In the genomic region with DNA sequence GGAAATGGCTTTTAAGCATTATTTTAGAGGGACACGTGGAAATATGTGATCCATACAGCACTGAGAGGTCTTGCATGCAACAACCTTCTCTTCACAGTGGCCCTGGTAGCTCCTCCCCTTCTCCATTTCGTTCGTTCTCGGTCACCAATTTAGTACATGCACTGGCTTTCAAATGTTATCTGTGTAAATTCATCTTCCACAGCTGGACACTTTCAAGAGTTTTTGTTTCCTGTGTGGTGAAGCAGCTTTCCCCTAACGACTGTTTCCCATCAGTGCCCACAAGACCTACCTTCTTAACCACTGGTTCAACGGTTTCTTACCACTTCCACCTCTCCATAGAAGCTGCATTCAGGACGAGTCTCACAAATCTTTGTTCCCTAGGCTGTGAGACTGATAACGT, we compare ENCODE assay signal across 13 mouse cellular contexts.
DNase-seq lines count a peak whose midpoint lies in the region; ATAC-seq lines count a peak whose summit lies in the region.
"Had no signal": no experiment of that assay in that cellular context is flagged by ENCODE, and none has a peak within 500 bp of the region (broad histone marks: within the 10 kb centered on the region; RNA-seq: fewer than 3 reads in every experiment).

No protein-coding gene starts in this region.

- H3K27me3 ChIP-seq in megakaryocyte, embryonic 14.5 days (replicated peaks) = no peaks in the 10 kb centered on the region
- H3K27me3 ChIP-seq: heart, embryonic 12.5 days; hindbrain, embryonic 15.5 days; limb, embryonic 13.5 days had no signal

- no peaks in the 10 kb centered on the region for H3K9me3 ChIP-seq in megakaryocyte, embryonic 14.5 days
- H3K9me3 ChIP-seq: heart, embryonic 12.5 days; hindbrain, embryonic 15.5 days; limb, embryonic 13.5 days had no signal

- peak overlapping the region; percentile 88 for H3K4me3 ChIP-seq in megakaryocyte, embryonic 14.5 days (replicated peaks)
- H3K4me3 ChIP-seq: heart, embryonic 12.5 days; hindbrain, embryonic 15.5 days; limb, embryonic 13.5 days had no signal

- H3K4me1 ChIP-seq in megakaryocyte, embryonic 14.5 days = peaks cover 10% of the 10 kb centered on the region
- H3K4me1 ChIP-seq: heart, embryonic 12.5 days; hindbrain, embryonic 15.5 days; limb, embryonic 13.5 days had no signal

- H3K36me3 ChIP-seq in megakaryocyte, embryonic 14.5 days (replicated peaks; ENCODE audit: low read length) = no peaks in the 10 kb centered on the region
- H3K36me3 ChIP-seq: heart, embryonic 12.5 days; hindbrain, embryonic 15.5 days; limb, embryonic 13.5 days had no signal

- peak; percentile 2 for DNase-seq in MEL-GATA-1-ER (ENCODE audit: extremely low read depth, low read depth)
- DNase-seq in thymus, postnatal 10 days (ENCODE audit: low spot score in 2 of 2) = peak; percentile 66 to 78
- DNase-seq in adrenal gland, postnatal 4 days (ENCODE audit: low spot score in 2 of 2) = no peak
- no peak for DNase-seq in ovary, postnatal 14 days (ENCODE audit: low spot score)
- DNase-seq in frontal cortex, postnatal 25 days (ENCODE audit: low spot score in 2 of 2) = no peak
- DNase-seq: adrenal gland, adult 2 months; cerebellum, adult 11-12 months; layer of hippocampus, adult 9-11 months had no signal

- ATAC-seq in granulocyte monocyte progenitor cell, adult 5-6 weeks (replicated peaks; ENCODE audit: poor library complexity, severe bottlenecking) = peak; percentile 91

Comparison
In these comparisons a context has a peak if more than half of its experiments do, and no peak if none do; other contexts are left out.
1. DNase-seq: peak in MEL-GATA-1-ER (single experiment) and thymus, postnatal 10 days (2 of 2); none in adrenal gland, postnatal 4 days (0 of 2), ovary, postnatal 14 days (single experiment) and frontal cortex, postnatal 25 days (0 of 2).